Mouse (Mus musculus) small intestine, adult 2 months (tissue): ENCODE results near the gene Mst1r.

ENCODE experiments used
- CTCF ChIP-seq: fragments of 200-500 bp; IDR thresholded peaks from 2 replicates; pipeline ENCODE4 v1.5.1; 2012; ENCODE audit warnings: low read depth, mild to moderate bottlenecking, control low read depth, inconsistent platforms, low read length, moderate library complexity, mixed read lengths; ENCODE audit not compliant: insufficient replicate concordance, insufficient read length; ENCODE audit errors: extremely low read depth
- POLR2A ChIP-seq: fragments of 200-500 bp; IDR thresholded peaks from 2 replicates; pipeline ENCODE4 v1.6.1; 2012; ENCODE audit warnings: low read depth, mild to moderate bottlenecking, control low read depth, inconsistent platforms, low read length, moderate library complexity

GRCm38 (mm10) chr9:107936831-107937230, 30.2 kb downstream of the Mst1r start:
- TF ChIP-seq CTCF (no peak), POLR2A (no peak)
